Mouse (Mus musculus) bone marrow macrophage, adult 2 months (primary cell): ENCODE data around the gene Mcu.

Experiments used
- CTCF ChIP-seq: IDR thresholded peaks from 2 replicates; pipeline ENCODE4 v1.5.1; 2012; ENCODE audit warnings: low read depth, mild to moderate bottlenecking, low read length, moderate library complexity
- POLR2A ChIP-seq: IDR thresholded peaks from 2 replicates; pipeline ENCODE4 v1.6.1; 2012; ENCODE audit warnings: mild to moderate bottlenecking, low read depth, low read length, borderline replicate concordance

- TF ChIP-seq POLR2A (no peak), CTCF (no peak)
Observed at GRCm38 (mm10) chr10:59664765-59665164, 48.3 kb upstream of the Mcu start.
